Mouse (Mus musculus): ENCODE results near the gene Ran. TPM values are rescaled to one million over a fixed set of nuclear protein-coding genes. Genes with fewer than 3 reads are reported as not detected.

Gene Ran
- polyA plus RNA-seq, 1 experiment, result 227 TPM

DNA sequence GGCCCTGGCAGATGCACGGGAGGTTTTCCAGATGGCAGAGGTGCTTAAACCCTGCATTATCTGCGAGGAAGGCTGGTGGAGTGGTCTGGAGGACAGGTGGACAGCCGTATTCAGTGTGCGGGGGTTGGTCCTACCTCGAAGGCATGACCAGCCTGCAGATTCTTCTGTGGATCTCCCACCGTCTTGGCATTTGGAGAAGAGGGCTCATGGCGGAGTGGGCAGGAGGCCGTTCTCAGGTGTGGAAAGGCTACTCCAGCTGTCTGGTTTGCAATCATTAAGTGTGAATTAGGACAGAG is 43.9 kb downstream of the Ran start:
- TF ChIP-seq CTCF (IDR thresholded peaks at IDR 0.05; ENCODE audit: control insufficient read depth, insufficient read depth, low read length) (no peak), POLR2A (IDR thresholded peaks at IDR 0.05; ENCODE audit: borderline replicate concordance, control insufficient read depth, low read depth, low read length) (no peak)
- Histone ChIP-seq H3K4me1 (ENCODE audit: control insufficient read depth, insufficient read depth, low read length) (no peaks in the 10 kb centered on the region), H3K27ac (ENCODE audit: control insufficient read depth, insufficient read depth, low read depth, low read length, poor library complexity) (no peak overlapping the region), H3K4me3 (replicated peaks; ENCODE audit: control insufficient read depth, low read depth, low read length) (no peak overlapping the region)
- WGBS, result 54% methylated on average over 8 of the region's 8 CpGs

GRCm38 (mm10) chr5:129064186-129064585 is 44.3 kb downstream of the Ran start:
- Histone ChIP-seq H3K4me3 (replicated peaks; ENCODE audit: control insufficient read depth, low read depth, low read length) (no peak overlapping the region), H3K27ac (ENCODE audit: control insufficient read depth, insufficient read depth, low read depth, low read length, poor library complexity) (no peak overlapping the region), H3K4me1 (ENCODE audit: control insufficient read depth, insufficient read depth, low read length) (no peaks in the 10 kb centered on the region)
- TF ChIP-seq POLR2A (IDR thresholded peaks at IDR 0.05; ENCODE audit: borderline replicate concordance, control insufficient read depth, low read depth, low read length) (no peak), CTCF (IDR thresholded peaks at IDR 0.05; ENCODE audit: control insufficient read depth, insufficient read depth, low read length) (no peak)
- 86% methylated on average over 11 of the region's 11 CpGs for WGBS

- Histone ChIP-seq H3K4me3 (replicated peaks; ENCODE audit: control insufficient read depth, low read depth, low read length) (no peak overlapping the region), H3K4me1 (ENCODE audit: control insufficient read depth, insufficient read depth, low read length) (no peaks in the 10 kb centered on the region), H3K27ac (ENCODE audit: control insufficient read depth, insufficient read depth, low read depth, low read length, poor library complexity) (no peak overlapping the region)
- no peak for TF ChIP-seq CTCF (IDR thresholded peaks at IDR 0.05; ENCODE audit: control insufficient read depth, insufficient read depth, low read length)
- TF ChIP-seq POLR2A (IDR thresholded peaks at IDR 0.05; ENCODE audit: borderline replicate concordance, control insufficient read depth, low read depth, low read length), result no peak
- 77% methylated on average over 12 of the region's 12 CpGs for WGBS
These were observed 45.4 kb downstream of the Ran start for GRCm38 (mm10) chr5:129065301-129065700.

DNA sequence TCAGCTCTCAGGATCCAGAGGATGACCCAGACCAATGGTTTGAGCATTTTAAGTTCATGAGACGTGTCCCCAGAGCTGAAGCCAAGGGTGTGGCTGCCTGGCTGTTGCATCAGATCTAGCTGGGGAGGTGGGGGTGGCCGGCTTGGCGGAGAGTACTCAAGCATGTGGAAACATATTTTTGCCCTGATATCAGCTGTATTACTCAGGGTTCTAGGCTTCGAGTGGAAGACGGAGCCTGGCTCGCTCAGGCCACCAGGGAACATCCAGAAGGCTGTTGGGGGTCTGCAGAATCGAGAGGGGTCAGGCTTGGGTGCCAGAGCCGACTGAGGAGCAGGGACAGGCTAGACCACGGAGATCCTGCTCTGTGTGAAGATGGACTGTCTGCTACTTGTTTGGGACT is 46.1 kb downstream of the Ran start:
- Histone ChIP-seq H3K27ac (ENCODE audit: control insufficient read depth, insufficient read depth, low read depth, low read length, poor library complexity) (no peak overlapping the region), H3K4me1 (ENCODE audit: control insufficient read depth, insufficient read depth, low read length) (no peaks in the 10 kb centered on the region), H3K4me3 (replicated peaks; ENCODE audit: control insufficient read depth, low read depth, low read length) (no peak overlapping the region)
- WGBS, result 47% methylated on average over 9 of the region's 9 CpGs
- TF ChIP-seq POLR2A (IDR thresholded peaks at IDR 0.05; ENCODE audit: borderline replicate concordance, control insufficient read depth, low read depth, low read length) (no peak), CTCF (IDR thresholded peaks at IDR 0.05; ENCODE audit: control insufficient read depth, insufficient read depth, low read length) (no peak)

- no peak for TF ChIP-seq CTCF (IDR thresholded peaks at IDR 0.05; ENCODE audit: control insufficient read depth, insufficient read depth, low read length)
- no peak for TF ChIP-seq POLR2A (IDR thresholded peaks at IDR 0.05; ENCODE audit: borderline replicate concordance, control insufficient read depth, low read depth, low read length)
- Histone ChIP-seq H3K4me3 (replicated peaks; ENCODE audit: control insufficient read depth, low read depth, low read length) (no peak overlapping the region), H3K27ac (ENCODE audit: control insufficient read depth, insufficient read depth, low read depth, low read length, poor library complexity) (no peak overlapping the region), H3K4me1 (ENCODE audit: control insufficient read depth, insufficient read depth, low read length) (no peaks in the 10 kb centered on the region)
- WGBS, result 88% methylated on average over 8 of the region's 8 CpGs
These were observed 46.8 kb downstream of the Ran start for GRCm38 (mm10) chr5:129066541-129067230.

DNA sequence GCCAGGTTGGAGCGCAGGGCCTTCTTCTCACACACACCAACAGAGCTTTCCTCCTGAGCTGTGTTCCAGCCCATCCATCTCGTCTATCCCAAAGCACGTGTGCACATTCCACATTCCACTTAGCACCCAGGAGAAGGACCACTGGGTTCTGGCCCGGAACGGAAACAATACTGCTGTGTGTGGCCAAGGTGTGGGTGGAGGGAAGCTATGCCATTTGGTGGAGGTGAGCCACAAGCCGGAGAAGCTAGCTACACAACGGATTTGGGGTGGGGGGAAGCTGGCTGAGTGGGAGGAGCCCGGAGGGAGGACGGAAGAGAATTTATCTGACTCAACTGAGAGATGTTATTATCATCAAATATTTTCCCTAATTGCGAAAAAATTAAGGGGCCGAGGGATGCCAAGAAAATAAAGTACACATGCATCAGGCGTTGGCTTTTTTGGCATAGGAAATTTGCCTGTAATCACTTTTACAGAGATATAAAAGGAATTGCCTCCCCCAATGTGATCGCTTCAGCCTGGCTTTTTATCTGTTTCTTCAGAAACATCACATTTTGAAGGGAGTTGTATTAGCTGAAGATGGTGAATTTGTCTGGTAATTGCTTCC is 47.5 kb downstream of the Ran start:
- Histone ChIP-seq H3K4me3 (replicated peaks; ENCODE audit: control insufficient read depth, low read depth, low read length) (no peak overlapping the region), H3K27ac (ENCODE audit: control insufficient read depth, insufficient read depth, low read depth, low read length, poor library complexity) (no peak overlapping the region), H3K4me1 (ENCODE audit: control insufficient read depth, insufficient read depth, low read length) (no peaks in the 10 kb centered on the region)
- TF ChIP-seq CTCF (IDR thresholded peaks at IDR 0.05; ENCODE audit: control insufficient read depth, insufficient read depth, low read length), result no peak
- TF ChIP-seq POLR2A (IDR thresholded peaks at IDR 0.05; ENCODE audit: borderline replicate concordance, control insufficient read depth, low read depth, low read length), result no peak
- 69% methylated on average over 13 of the region's 13 CpGs for WGBS

DNA sequence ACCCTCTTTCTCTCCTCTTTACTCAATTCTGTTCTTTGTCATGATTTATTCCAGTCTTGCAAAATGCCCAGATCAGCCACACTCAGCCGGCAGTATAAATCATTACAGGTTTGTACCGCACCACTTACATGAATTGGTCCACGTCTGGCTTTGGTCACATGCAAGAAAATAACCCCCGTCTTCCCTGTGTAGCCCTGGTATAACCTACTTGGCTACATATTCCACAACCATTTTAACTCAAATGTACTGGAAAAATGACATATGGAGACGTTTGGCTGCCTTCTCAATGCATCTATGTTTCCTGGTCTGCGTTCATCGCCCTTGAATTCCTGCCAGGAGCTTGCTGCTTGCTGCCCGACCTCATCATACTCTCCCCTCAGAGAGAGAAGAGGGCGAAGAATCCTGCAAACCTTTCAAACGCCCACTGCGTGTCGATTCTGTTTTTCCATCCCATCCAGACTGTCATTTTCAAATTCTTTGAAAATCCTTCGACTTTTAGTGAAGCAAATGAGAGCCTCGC is 52.0 kb downstream of the Ran start:
- H3K27ac ChIP-seq (ENCODE audit: control insufficient read depth, insufficient read depth, low read depth, low read length, poor library complexity), result no peak overlapping the region
- no peaks in the 10 kb centered on the region; the same call in 1 of the 2 replicates for H3K4me1 ChIP-seq (ENCODE audit: control insufficient read depth, insufficient read depth, low read length)
- WGBS, result 79% methylated on average over 14 of the region's 14 CpGs
- TF ChIP-seq POLR2A (IDR thresholded peaks at IDR 0.05; ENCODE audit: borderline replicate concordance, control insufficient read depth, low read depth, low read length), result no peak
- no peak for TF ChIP-seq CTCF (IDR thresholded peaks at IDR 0.05; ENCODE audit: control insufficient read depth, insufficient read depth, low read length)
- no peak overlapping the region for H3K4me3 ChIP-seq (replicated peaks; ENCODE audit: control insufficient read depth, low read depth, low read length)

- Histone ChIP-seq H3K27ac (ENCODE audit: control insufficient read depth, insufficient read depth, low read depth, low read length, poor library complexity) (no peak overlapping the region), H3K4me3 (replicated peaks; ENCODE audit: control insufficient read depth, low read depth, low read length) (no peak overlapping the region), H3K4me1 (ENCODE audit: control insufficient read depth, insufficient read depth, low read length) (no peaks in the 10 kb centered on the region; the same call in 1 of the 2 replicates)
- WGBS, result 61% methylated on average over 6 of the region's 6 CpGs
- TF ChIP-seq POLR2A (IDR thresholded peaks at IDR 0.05; ENCODE audit: borderline replicate concordance, control insufficient read depth, low read depth, low read length) (no peak), CTCF (IDR thresholded peaks at IDR 0.05; ENCODE audit: control insufficient read depth, insufficient read depth, low read length) (no peak)
These were observed 53.5 kb downstream of the Ran start for GRCm38 (mm10) chr5:129073404-129073803.

Other genes starting within 250 kb of the Ran start
- not detected in 2 replicates for gene Rimbp2, start 66.6 kb upstream of the Ran start, polyA plus RNA-seq (2011; ENCODE audit: insufficient read depth, insufficient read length, low replicate concordance, missing spikeins)
- 61.5 and 90.6 TPM in 2 replicates for gene Stx2, start 11.5 kb upstream of the Ran start, polyA plus RNA-seq (2011; ENCODE audit: insufficient read depth, insufficient read length, low replicate concordance, missing spikeins)
- 0.47 and 1.7 TPM in 2 replicates for gene Adgrd1, start 76.7 kb downstream of the Ran start, polyA plus RNA-seq (2011; ENCODE audit: insufficient read depth, insufficient read length, low replicate concordance, missing spikeins)